Mouse (Mus musculus) urinary bladder, adult 2 months (tissue): ENCODE measurements around the gene Zfp263. TPM values are rescaled to one million over a fixed set of nuclear protein-coding genes. Genes with fewer than 3 reads are reported as not detected.

Source experiments
- polyA plus RNA-seq: library from polyadenylated mRNA; depleted of rRNA; stranded (reverse); fragments of >200 nt; gene quantifications from 2 replicates; pipeline ENCODE4 v1.2.3, GENCODE M21; 2012; rRNA removed

Zfp263 gene
- polyA plus RNA-seq, 1 experiment: 19.3 TPM

Other genes with a start within 250 kb of the Zfp263 start
- gene Olfr161, start 153.1 kb upstream of the Zfp263 start, polyA plus RNA-seq: not detected in 2 replicates
- gene Mefv, start 26.0 kb upstream of the Zfp263 start, polyA plus RNA-seq: 0.22 and 0.29 TPM in 2 replicates
- gene Olfr15, start 86.8 kb downstream of the Zfp263 start, polyA plus RNA-seq: 0.07 TPM in 1 of 2 replicates, not detected in the other
- 2.7 and 3.0 TPM in 2 replicates for gene Zfp174, start 103.2 kb downstream of the Zfp263 start, polyA plus RNA-seq
- gene Naa60, start 128.3 kb downstream of the Zfp263 start, polyA plus RNA-seq: 54.1 and 60.6 TPM in 2 replicates
- 7.3 and 7.8 TPM in 2 replicates for gene Zfp597, start 140.5 kb downstream of the Zfp263 start, polyA plus RNA-seq
- gene Gm20695, start 140.6 kb downstream of the Zfp263 start, polyA plus RNA-seq: 0.25 and 0.62 TPM in 2 replicates
- 5.8 and 7.0 TPM in 2 replicates for gene 1700037C18Rik, start 164.6 kb downstream of the Zfp263 start, polyA plus RNA-seq
- 19.5 and 20.3 TPM in 2 replicates for gene Cluap1, start 164.7 kb downstream of the Zfp263 start, polyA plus RNA-seq
- 1.3 and 1.4 TPM in 2 replicates for gene Nlrc3, start 232.5 kb downstream of the Zfp263 start, polyA plus RNA-seq